Mouse (Mus musculus): ENCODE measurements around the gene St3gal2.
"Not testable (repeated sequence)": the region's sequence is repeated elsewhere in the genome, so short reads cannot be mapped to it uniquely, and the experiment has no call there.

St3gal2 gene

GRCm38 (mm10) chr8:110911576-110912570, 7.8 kb upstream of the St3gal2 start:
- no peak for DNase-seq (ENCODE audit: low read depth, low spot score)

GRCm38 (mm10) chr8:110917415-110917814, 2.3 kb upstream of the St3gal2 start:
- DNase-seq (ENCODE audit: low read depth, low spot score), result no peak

GRCm38 (mm10) chr8:110918027-110918426, 1.7 kb upstream of the St3gal2 start:
- DNase-seq (ENCODE audit: low read depth, low spot score), result no peak

GRCm38 (mm10) chr8:110918460-110918859, 1.3 kb upstream of the St3gal2 start:
- DNase-seq (ENCODE audit: low read depth, low spot score), result no peak

GRCm38 (mm10) chr8:110920032-110920772, 480 bp downstream of the St3gal2 start:
- no peak for DNase-seq (ENCODE audit: low read depth, low spot score)

- no peak for DNase-seq (ENCODE audit: low read depth, low spot score)
Measured at GRCm38 (mm10) chr8:110920773-110921277, 1.1 kb downstream of the St3gal2 start.

GRCm38 (mm10) chr8:110921492-110922230, 1.9 kb downstream of the St3gal2 start:
- peak; percentile 61 for DNase-seq (ENCODE audit: low read depth, low spot score)

GRCm38 (mm10) chr8:110925691-110926140, 6.0 kb downstream of the St3gal2 start:
- no peak for DNase-seq (ENCODE audit: low read depth, low spot score)

- DNase-seq (ENCODE audit: low read depth, low spot score), result no peak
Measured at GRCm38 (mm10) chr8:110926690-110927089, 7.0 kb downstream of the St3gal2 start.

GRCm38 (mm10) chr8:110928435-110928834, 8.7 kb downstream of the St3gal2 start:
- DNase-seq (ENCODE audit: low read depth, low spot score), result no peak

GRCm38 (mm10) chr8:110929066-110929465, 9.3 kb downstream of the St3gal2 start:
- no peak for DNase-seq (ENCODE audit: low read depth, low spot score)

- not testable (repeated sequence) for DNase-seq (ENCODE audit: low read depth, low spot score)
Measured at GRCm38 (mm10) chr8:110929672-110930071, 9.9 kb downstream of the St3gal2 start.

- DNase-seq (ENCODE audit: low read depth, low spot score), result no peak
Measured at GRCm38 (mm10) chr8:110931176-110931939, 11.6 kb downstream of the St3gal2 start.

- no peak for DNase-seq (ENCODE audit: low read depth, low spot score)
Measured at GRCm38 (mm10) chr8:110932444-110932843, 12.7 kb downstream of the St3gal2 start.

- no peak for DNase-seq (ENCODE audit: low read depth, low spot score)
Measured at GRCm38 (mm10) chr8:110933272-110933671, 13.6 kb downstream of the St3gal2 start.

- DNase-seq (ENCODE audit: low read depth, low spot score), result no peak
Measured at GRCm38 (mm10) chr8:110936217-110936616, 16.5 kb downstream of the St3gal2 start.

- DNase-seq (ENCODE audit: low read depth, low spot score), result no peak
Measured at GRCm38 (mm10) chr8:110938882-110939589, 19.3 kb downstream of the St3gal2 start.

- no peak for DNase-seq (ENCODE audit: low read depth, low spot score)
Measured at GRCm38 (mm10) chr8:110940682-110941452, 21.1 kb downstream of the St3gal2 start.

- DNase-seq (ENCODE audit: low read depth, low spot score), result no peak
Measured at GRCm38 (mm10) chr8:110941453-110941948, 21.8 kb downstream of the St3gal2 start.
